In genomic region chr3:35931896-35932727, GRCm38 (mm10) we compare ENCODE assay signal across 8 mouse cellular contexts. TPM values are rescaled to one million over a fixed set of nuclear protein-coding genes. Genes with fewer than 3 reads are reported as not detected.
DNase-seq lines count a peak whose midpoint lies in the region; ATAC-seq and TF ChIP-seq lines count a peak whose summit lies in the region.

No protein-coding gene starts in this region.

- H3K4me2 ChIP-seq in forebrain, embryonic 13.5 days = peak overlapping the region; percentile 87
- H3K4me2 ChIP-seq in lung, embryonic 14.5 days = peak overlapping the region; percentile 86
- peak overlapping the region; percentile 72 for H3K4me2 ChIP-seq in neural tube, embryonic 14.5 days (ENCODE audit: low read depth, low read length)

- peak overlapping the region; percentile 98 for H3K9ac ChIP-seq in forebrain, embryonic 13.5 days
- peak overlapping the region; percentile 98 for H3K9ac ChIP-seq in lung, embryonic 14.5 days
- H3K9ac ChIP-seq in neural tube, embryonic 14.5 days (replicated peaks; ENCODE audit: low read depth, low read length) = peak overlapping the region; percentile 98

- H3K9me3 ChIP-seq in forebrain, embryonic 13.5 days (replicated peaks) = no peaks in the 10 kb centered on the region
- H3K9me3 ChIP-seq in lung, embryonic 14.5 days (ENCODE audit: low read depth, low read length) = no peaks in the 10 kb centered on the region
- H3K9me3 ChIP-seq in neural tube, embryonic 14.5 days (ENCODE audit: control insufficient read depth, low read length) = no peaks in the 10 kb centered on the region

- WGBS in forebrain, embryonic 13.5 days = under 1% methylated on average over 46 of the region's 65 CpGs
- under 1% methylated on average over 62 of the region's 65 CpGs for WGBS in lung, embryonic 14.5 days
- WGBS in neural tube, embryonic 14.5 days = under 1% methylated on average over 64 of the region's 65 CpGs

- H3K27me3 ChIP-seq in forebrain, embryonic 13.5 days = no peaks in the 10 kb centered on the region
- H3K27me3 ChIP-seq in lung, embryonic 14.5 days (ENCODE audit: insufficient read depth, low read length) = no peaks in the 10 kb centered on the region
- no peaks in the 10 kb centered on the region for H3K27me3 ChIP-seq in neural tube, embryonic 14.5 days (ENCODE audit: control insufficient read depth, insufficient read depth, low read length)

- H3K36me3 ChIP-seq in forebrain, embryonic 13.5 days (ENCODE audit: poor library complexity, severe bottlenecking) = no peaks in the 10 kb centered on the region
- H3K36me3 ChIP-seq in lung, embryonic 14.5 days (ENCODE audit: insufficient read depth) = 0 out of 2 replicates have a peak, but pooled peaks cover 2% of the 10 kb centered on the region
- no peaks in the 10 kb centered on the region for H3K36me3 ChIP-seq in neural tube, embryonic 14.5 days (ENCODE audit: control insufficient read depth, insufficient read depth, low read length)

- H3K27ac ChIP-seq in forebrain, embryonic 13.5 days = peak overlapping the region; percentile 91
- peak overlapping the region; percentile 91 for H3K27ac ChIP-seq in lung, embryonic 14.5 days (ENCODE audit: low read depth)
- peak overlapping the region; percentile 90 for H3K27ac ChIP-seq in neural tube, embryonic 14.5 days (ENCODE audit: low read depth, low read length)

- peaks cover 32% of the 10 kb centered on the region for H3K4me1 ChIP-seq in forebrain, embryonic 13.5 days
- H3K4me1 ChIP-seq in lung, embryonic 14.5 days (ENCODE audit: insufficient read depth) = peaks cover 4% of the 10 kb centered on the region
- peaks cover 13% of the 10 kb centered on the region for H3K4me1 ChIP-seq in neural tube, embryonic 14.5 days (ENCODE audit: control insufficient read depth, insufficient read depth, low read length)

- ATAC-seq in CD4-positive, CD25-positive, alpha-beta regulatory T cell, adult 4 months = peak; percentile 64
- ATAC-seq in forebrain, embryonic 13.5 days = peak; percentile 83
- ATAC-seq in lung, embryonic 14.5 days (ENCODE audit: insufficient read depth) = peak; percentile 79
- ATAC-seq in neural tube, embryonic 14.5 days (ENCODE audit: low read depth) = peak; percentile 81

- peak; percentile 72 for DNase-seq in brain, adult 2 months (ENCODE audit: low read depth, low spot score)
- DNase-seq in heart, postnatal 25 days (ENCODE audit: low spot score) = peak; percentile 13
- DNase-seq in kidney, postnatal 4 days = peak; percentile 68 to 82
- peak; percentile 73 for DNase-seq in lung, embryonic 14.5 days
- peak; percentile 78 for DNase-seq in testis, postnatal 14 days (ENCODE audit: low spot score)

- TF ChIP-seq CTCF in lung, embryonic 14.5 days (IDR thresholded peaks at IDR 0.05; ENCODE audit: low read depth) = no peak

- H3K4me3 ChIP-seq in forebrain, embryonic 13.5 days = peak overlapping the region; percentile 90
- H3K4me3 ChIP-seq in lung, embryonic 14.5 days (ENCODE audit: low read depth, low read length) = peak overlapping the region; percentile 84
- H3K4me3 ChIP-seq in neural tube, embryonic 14.5 days (ENCODE audit: low read depth, low read length) = peak overlapping the region; percentile 93

- intact Hi-C loops in heart, postnatal 25 days (cut with DNase I) = loop anchor here (5.0 kb wide), 2 partner anchors 65 to 180 kb away; partner anchors contain the start of gene Atp11b

RNA-seq across cellular contexts. Expression of gene Dcun1d1, which starts 5.1 kb away (rescaled TPM):
- polyA plus RNA-seq in CD4-positive, CD25-positive, alpha-beta regulatory T cell, adult 4 months (2017; shearing (Covaris generic)) = 100 to 1,000 TPM in 1 of 2 experiments, 10 to 100 TPM in 1; 95.9 to 129 TPM
- 114 and 127 TPM in 2 replicates for polyA plus RNA-seq in forebrain, embryonic 13.5 days (2015; fragmentation: Nextera tagmentation; extraction: Ambion mirVana)
- total RNA-seq in heart, postnatal 25 days (2021) = 10 to 100 TPM; 55.8 to 59.2 TPM
- polyA plus RNA-seq in lung, embryonic 14.5 days (2014; fragmentation: Nextera tagmentation; extraction: Ambion mirVana) = 97.7 and 102 TPM in 2 replicates
- polyA plus RNA-seq in neural tube, embryonic 14.5 days (2014; fragmentation: Nextera tagmentation; extraction: Ambion mirVana) = 90.8 and 106 TPM in 2 replicates

Comparison
In these comparisons a context has a peak if more than half of its experiments do, and no peak if none do; other contexts are left out.
1. Peak in every context shown above with its lines: DNase-seq, ATAC-seq, H3K4me3 ChIP-seq and H3K27ac ChIP-seq.
2. DNase-seq: peak in every context shown above with its lines; median percentile 78 in testis, postnatal 14 days; 75 in kidney, postnatal 4 days; 73 in lung, embryonic 14.5 days; 72 in brain, adult 2 months; 13 in heart, postnatal 25 days.